Mouse (Mus musculus) fibroblast of lung, adult 2 months (primary cell): ENCODE data around the gene Sema4c.
A peak's percentile ranks its signal among the peaks of the same experiment; 100 is the strongest.

Source experiments
- DNase-seq: peaks from one replicate; pipeline ENCODE4 v3.0.0-alpha.2; 2011; ENCODE audit warnings: low read depth

The Sema4c gene

GRCm38 (mm10) chr1:36535477-36536396 lies 22.4 kb downstream of the Sema4c start:
- peak; percentile 63 for DNase-seq

DNA sequence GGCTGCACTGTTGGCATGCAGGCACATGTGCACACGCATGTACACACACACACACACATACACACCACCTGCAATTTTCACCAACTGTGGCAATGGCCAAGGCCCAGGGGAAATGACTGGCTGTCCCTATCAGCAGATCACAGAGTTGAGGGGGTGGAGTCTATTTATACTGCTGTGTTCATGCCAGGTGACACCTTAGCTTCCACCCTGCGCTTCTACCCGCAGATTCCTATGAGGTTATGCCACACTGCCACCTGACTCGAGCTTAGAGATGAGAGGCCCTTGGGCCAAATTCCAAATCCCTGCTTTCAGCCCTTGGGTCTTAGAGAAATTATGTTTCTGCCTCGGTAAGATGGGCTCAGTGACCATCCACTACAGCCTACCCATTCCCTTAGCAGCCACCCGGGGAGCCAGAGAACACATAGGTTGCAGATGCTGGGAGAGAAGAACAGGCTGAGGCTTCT lies 23.5 kb downstream of the Sema4c start:
- no peak for DNase-seq

DNA sequence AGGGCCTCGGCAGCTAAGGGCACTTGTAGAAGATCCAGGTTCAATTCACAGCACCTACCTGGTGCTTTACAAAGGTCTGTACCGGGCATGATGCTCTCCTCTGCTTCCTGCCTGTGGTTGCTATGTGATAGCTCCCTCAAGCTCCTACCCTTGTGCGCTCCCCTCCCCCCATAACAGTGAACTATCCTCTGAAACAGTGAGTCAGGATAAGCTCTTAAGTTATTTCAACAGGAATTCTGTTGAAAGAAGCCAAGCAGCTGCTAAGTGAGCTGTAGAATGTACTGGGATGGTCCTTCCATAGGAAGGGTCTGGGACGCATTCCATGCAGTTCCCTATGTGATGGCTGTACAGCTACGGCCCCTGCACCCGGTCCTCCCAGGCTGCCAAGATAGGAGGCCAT lies 24.6 kb downstream of the Sema4c start:
- no peak for DNase-seq

- DNase-seq: no peak
Observed at GRCm38 (mm10) chr1:36531461-36531860, 26.7 kb downstream of the Sema4c start.

DNA sequence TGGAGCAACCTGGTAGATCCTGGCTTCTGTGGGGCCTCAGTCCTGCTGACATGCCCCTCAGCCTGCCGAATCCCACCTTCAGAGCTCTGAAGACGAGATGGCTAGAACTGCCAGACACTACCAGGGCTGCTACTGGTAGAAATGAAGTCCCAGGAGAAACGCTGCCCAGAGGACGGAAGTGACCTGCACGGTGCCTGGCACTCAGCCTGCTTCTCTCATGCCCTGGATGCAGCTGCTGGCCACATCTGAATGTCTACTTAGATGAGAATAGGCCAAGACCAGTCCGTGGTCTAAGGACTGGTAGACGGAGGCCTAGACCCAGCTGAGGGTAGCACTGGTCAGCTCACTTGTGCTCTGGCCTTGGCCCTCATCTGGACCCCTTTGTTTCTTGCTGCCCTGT lies 27.2 kb downstream of the Sema4c start:
- DNase-seq: no peak

- no peak for DNase-seq
Observed at GRCm38 (mm10) chr1:36530485-36530884, 27.7 kb downstream of the Sema4c start.

- DNase-seq: no peak
Observed at GRCm38 (mm10) chr1:36529875-36530274, 28.3 kb downstream of the Sema4c start.

DNA sequence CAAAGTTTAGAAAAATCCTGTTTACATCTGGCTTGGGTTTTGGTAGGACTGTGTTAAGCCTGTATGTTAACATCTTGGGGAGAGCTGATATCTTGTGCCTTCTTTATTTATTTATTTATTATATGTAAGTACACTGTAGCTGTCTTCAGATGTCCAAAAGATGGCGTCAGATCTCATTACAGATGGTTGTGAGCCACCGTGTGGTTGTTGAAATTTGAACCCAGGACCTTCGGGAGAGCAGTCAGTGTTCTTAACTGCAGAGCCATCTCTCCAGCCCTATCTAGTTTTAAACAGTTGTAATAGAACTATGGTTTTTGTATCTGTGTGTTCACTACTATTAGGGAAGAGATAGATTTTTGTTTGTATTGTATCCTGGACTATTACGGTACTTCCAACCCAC lies 28.9 kb downstream of the Sema4c start:
- no peak for DNase-seq

DNA sequence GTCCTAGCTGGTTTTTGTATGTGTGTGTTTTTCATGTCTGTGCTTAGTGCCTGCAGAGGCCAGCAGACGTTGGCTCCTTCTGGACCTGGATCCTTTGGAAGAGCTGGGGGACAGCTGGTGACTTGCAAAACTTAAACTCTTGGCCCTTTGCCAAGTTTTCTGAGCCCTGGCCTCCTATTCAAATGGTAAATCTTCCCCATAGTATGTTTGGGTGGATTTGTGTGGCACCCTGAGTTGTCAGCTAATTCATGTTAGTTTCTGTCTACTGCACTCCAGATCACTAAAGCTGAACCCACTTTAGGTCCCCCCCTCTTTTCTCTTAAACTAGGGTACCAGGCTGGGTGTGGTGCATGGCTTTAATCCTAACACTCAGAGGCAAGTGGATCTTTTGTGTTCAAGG lies 29.8 kb downstream of the Sema4c start:
- no peak for DNase-seq

GRCm38 (mm10) chr1:36526903-36527302 lies 31.2 kb downstream of the Sema4c start:
- DNase-seq: no peak

GRCm38 (mm10) chr1:36525774-36526173 lies 32.4 kb downstream of the Sema4c start:
- no peak for DNase-seq

DNA sequence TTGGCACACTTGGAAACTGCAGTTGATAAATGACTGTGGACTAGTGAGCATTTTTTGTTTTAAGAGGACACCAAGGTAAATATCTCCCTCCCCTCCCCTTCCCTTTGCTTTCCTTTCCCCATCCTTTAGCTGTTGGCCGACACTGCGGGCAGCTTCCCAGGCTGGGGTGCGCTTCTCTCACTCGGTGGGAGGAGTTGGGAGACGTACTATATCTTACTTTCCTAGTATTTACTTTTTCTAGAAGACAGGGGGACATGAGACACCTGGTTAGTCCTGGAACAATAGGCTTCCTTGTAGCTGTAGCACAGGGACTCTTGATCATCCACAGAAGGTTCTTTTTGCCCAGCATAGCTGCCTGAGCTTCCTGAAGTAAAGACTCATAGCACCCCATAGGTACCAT lies 34.1 kb downstream of the Sema4c start:
- DNase-seq: no peak

GRCm38 (mm10) chr1:36523332-36524013 lies 34.7 kb downstream of the Sema4c start:
- no peak for DNase-seq

GRCm38 (mm10) chr1:36522210-36522609 lies 35.9 kb downstream of the Sema4c start:
- no peak for DNase-seq

- no peak for DNase-seq
Observed at GRCm38 (mm10) chr1:36519626-36520025, 38.5 kb downstream of the Sema4c start.

DNA sequence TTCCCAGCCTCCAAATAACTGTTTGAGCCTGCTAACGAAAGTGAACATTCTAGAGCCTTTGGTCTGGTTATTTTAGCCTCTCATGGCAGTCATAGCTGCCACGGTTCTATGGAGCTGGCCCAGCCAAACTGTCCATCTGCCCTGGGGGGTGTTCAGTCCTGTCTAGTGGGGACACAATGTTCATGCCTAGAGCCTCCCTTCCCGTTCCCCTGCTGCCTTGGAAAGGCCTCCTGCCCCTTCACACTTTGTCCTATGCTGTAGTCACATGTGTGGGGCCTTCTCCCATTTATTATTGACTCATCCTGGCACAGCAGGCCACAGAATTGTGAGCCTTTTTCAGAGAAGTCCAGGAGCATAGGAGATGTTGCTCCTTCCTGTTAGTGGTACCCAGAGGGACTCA lies 39.9 kb downstream of the Sema4c start:
- DNase-seq: no peak

DNA sequence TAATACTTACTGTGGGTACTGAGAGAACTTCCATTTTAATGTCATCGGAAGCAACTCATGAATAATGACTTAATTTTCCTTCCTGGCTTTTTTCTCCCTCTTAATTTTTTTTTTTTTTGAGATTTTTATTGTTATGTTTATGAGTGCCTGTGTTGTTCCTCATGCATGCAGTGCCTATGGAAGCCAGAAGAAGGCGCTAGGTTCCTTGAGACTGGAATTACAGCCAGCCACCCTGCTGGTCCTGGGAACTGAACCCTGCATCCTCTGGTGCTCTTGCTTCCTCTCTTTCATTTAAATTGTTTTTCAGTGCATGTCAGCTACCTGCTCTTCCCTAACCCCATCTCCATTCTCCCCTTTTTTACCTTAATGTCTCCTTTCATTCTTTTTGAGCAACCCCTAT lies 44.4 kb downstream of the Sema4c start:
- no peak for DNase-seq

DNA sequence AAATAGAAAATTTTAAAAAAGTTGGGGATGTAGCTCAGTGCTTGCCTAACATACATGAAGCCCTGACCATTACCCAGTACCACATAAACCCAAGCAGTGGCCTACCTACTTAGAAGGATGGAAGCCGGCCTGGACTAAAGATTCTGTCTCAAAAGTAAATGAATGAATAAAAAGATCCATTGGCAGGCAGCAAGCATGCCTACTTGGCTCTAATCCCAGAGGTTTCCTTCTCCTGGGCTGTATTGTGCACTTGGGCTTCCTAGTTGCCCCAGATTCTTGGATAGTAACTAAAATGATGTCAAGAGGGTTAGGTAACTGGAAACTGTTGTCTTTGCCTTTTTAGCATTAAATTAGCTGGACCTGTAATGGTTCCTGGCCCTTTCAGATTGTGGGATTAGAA lies 44.8 kb downstream of the Sema4c start:
- DNase-seq: no peak

DNA sequence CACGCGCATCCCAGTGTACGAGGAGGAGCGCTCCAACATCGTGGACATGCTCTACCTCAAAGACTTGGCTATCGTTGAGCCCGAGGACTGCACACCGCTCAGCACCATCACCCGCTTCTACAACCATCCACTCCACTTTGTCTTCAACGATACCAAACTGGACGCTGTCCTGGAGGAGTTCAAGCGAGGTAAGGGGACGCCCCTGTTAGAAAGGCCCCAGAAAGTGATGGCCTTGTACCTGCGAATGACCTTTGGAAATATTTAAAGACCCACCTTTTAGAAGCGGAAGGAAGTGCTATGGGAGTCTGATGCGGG lies 45.2 kb downstream of the Sema4c start:
- no peak for DNase-seq

DNA sequence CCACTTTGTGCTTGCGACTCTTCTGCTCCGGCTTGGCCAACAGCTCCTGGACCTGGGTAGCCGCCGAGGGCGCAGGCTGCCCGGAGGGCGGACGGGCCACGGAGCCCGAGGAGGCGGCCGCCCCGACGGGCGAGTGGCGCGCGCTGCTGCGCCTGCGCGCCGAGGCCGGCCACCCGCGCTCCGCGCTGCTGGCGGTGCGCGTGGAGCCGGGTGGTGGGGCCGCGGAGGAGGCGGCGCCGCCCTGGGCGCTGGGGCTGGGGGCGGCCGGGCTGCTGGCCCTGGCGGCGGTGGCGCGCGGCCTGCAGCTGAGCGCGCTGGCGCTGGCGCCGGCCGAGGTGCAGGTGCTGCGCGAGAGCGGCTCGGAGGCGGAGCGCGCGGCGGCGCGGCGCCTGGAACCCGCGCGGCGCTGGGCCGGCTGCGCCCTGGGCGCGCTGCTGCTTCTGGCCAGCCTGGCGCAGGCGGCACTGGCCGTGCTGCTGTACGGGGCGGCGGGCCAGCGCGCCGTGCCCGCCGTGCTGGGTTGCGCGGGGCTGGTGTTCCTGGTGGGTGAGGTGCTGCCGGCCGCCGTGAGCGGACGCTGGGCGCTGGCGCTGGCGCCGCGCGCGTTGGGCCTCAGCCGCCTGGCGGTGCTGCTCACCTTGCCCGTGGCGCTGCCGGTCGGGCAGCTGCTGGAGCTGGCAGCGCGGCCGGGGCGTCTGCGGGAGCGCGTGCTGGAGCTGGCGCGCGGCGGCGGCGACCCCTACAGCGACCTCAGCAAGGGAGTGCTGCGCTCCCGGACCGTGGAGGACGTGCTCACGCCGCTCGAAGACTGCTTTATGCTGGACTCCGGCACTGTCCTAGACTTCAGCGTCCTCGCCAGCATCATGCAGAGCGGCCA lies 45.8 kb downstream of the Sema4c start:
- DNase-seq: no peak

DNA sequence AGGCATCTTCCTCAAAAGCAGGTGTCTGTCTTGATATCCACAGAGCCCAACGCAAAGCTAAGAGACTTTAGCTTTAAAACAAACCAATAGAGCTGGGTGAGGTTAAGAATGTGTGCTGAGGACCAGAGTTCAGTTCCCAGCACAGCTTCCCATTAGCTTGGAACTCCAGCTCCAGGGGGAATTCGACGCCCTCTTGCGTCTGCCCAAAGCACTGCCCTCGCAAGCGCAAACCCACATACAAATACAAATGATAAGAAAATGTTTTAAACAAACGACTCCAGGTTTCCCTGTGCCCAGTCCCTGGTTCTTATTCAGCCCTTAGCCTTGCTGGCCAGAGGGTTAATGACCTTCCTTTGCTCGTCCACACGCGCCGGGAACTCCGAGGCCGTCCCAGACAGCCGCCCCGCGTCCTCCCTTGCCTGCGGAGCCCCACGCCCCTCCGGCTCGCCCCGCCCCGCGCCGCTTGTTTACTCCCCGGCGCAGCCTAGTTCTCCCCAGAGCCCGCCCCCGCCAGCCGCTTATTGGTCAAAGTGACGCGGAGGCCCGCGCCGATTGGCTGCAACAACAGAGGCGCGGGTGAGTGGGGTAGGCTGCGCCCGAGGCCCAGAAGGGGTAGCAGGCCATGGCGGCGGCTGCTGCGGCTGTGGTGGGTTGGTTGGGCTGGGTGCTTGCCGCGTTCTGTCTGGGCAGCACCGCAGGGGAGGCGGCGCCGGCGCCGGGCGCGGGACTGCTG lies 46.7 kb downstream of the Sema4c start, which contains the start of gene Cnnm3:
Gene Cnnm3 (plus strand): TSS at position 579 of the 733 bp plus-strand sequence.
- DNase-seq: peak; percentile 85

DNA sequence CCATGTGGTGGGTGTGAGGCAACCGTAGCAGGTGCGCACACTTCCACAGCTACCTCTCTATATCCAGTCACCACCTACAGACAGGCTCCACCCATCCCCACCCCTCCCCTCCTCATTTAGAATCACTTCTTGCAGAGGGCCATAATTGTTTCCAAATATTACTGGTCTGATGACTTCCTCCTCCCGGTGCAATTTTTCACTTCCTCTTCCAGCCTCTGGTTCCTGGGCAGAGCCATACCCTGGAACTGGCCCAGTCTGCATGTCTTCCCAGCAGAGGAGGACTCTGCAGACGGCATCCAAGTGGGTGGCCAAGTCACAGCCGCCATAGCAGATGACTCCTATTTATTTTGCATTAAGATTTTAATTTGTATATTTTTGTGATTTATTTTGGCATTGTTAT lies 49.9 kb downstream of the Sema4c start:
- no peak for DNase-seq
